Mouse (Mus musculus): Measurements from ENCODE around the gene Scgb2b15. TPM values are rescaled to one million over a fixed set of nuclear protein-coding genes. Genes with fewer than 3 reads are reported as not detected.

Scgb2b15 gene
- 0.41 TPM in 1 of 2 replicates, not detected in the other for polyA plus RNA-seq (2012; rRNA removed; ENCODE audit: low replicate concordance)

DNA sequence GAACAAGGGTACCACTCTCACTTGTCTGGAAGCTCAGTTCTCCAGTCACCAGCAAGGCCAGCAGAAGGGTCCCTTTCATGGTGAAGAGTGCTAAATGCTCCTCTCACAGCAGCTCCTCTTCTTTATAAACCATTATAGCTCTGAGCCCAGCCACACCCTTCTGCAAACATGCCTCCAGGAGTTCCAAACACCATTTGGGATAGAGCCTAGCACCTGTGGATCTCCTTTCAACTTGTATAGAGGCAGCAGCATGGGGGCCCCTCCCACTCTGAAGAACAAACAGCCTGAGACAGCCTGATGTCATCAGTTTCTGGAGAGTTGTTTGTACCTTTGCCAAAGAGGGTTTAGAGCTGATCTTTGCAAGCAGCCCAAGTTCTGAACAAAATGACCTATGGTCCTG, at the start of gene Scgb2b15:
Gene Scgb2b15 (minus strand): TSS at position 101 of the 400 bp plus-strand sequence.

DNA sequence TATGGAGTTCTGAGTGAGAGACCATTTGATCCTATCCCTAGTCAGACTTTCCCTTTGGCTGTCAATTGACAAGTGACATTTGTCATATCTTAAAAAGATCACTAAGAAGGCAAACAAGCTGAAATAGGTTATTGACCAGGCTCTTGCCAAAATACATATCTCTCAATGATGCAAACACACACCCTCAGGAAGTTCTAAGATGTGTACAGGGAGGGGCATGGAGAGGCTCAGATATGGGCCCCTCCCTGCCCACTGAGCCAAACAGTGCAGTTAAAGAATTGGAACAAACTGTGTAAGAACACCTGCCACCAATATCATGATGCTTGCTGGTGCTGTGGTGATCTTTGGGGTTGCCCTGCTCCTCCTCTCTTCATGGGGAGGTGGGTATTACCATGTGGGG, 6.8 kb upstream of the Scgb2b15 start, which contains the start of gene Scgb1b15:
Gene Scgb1b15 (plus strand): TSS at position 301 of the 400 bp plus-strand sequence.

Other genes with a start within 250 kb of the Scgb2b15 start
- gene Scgb1b15, start 6.9 kb upstream of the Scgb2b15 start, polyA plus RNA-seq (2012; rRNA removed; ENCODE audit: low replicate concordance), result not detected in 2 replicates
- gene Scgb2b17, start 226.9 kb upstream of the Scgb2b15 start, polyA plus RNA-seq (2012; rRNA removed; ENCODE audit: low replicate concordance), result 0.40 and 0.41 TPM in 2 replicates
- not detected in 2 replicates for gene Scgb1b17, start 233.8 kb upstream of the Scgb2b15 start, polyA plus RNA-seq (2012; rRNA removed; ENCODE audit: low replicate concordance)